ENCODE assay signal across 11 mouse cellular contexts in genomic region chr17:69176949-69177501, GRCm38 (mm10).
DNase-seq lines count a peak whose midpoint lies in the region; ATAC-seq and TF ChIP-seq lines count a peak whose summit lies in the region.
"Had no signal": no experiment of that assay in that cellular context is flagged by ENCODE, and none has a peak within 500 bp of the region (broad histone marks: within the 10 kb centered on the region; RNA-seq: fewer than 3 reads in every experiment).

No protein-coding gene starts in this region.

- no peak for DNase-seq in forebrain, embryonic 11.5 days (ENCODE audit: low spot score)
- no peak for DNase-seq in heart, postnatal 0 days (ENCODE audit: low spot score)
- no peak for DNase-seq in heart, adult 9 months (ENCODE audit: low spot score in 2 of 2)
- DNase-seq in brain, adult 2 months (ENCODE audit: low read depth, low spot score): peak; percentile 86
- no peak for DNase-seq in thymus, postnatal 10 days (ENCODE audit: low spot score in 2 of 2)
- DNase-seq in kidney, adult 2 months: no peak
- DNase-seq: lung, postnatal 36 days had no signal

- no peak for TF ChIP-seq CTCF in heart, postnatal 0 days (IDR thresholded peaks at IDR 0.05; ENCODE audit: low read depth)
- no peak for TF ChIP-seq CTCF in cortical plate, adult 2 months (IDR thresholded peaks at IDR 0.05; ENCODE audit: extremely low read depth, insufficient read depth, low read length)
- no peak for TF ChIP-seq CTCF in kidney, adult 2 months (conservative IDR thresholded peaks at IDR 0.05; ENCODE audit: insufficient read depth, insufficient read length, low read depth, low read length)

- no peak overlapping the region for H3K9ac ChIP-seq in forebrain, embryonic 13.5 days
- no peak overlapping the region for H3K9ac ChIP-seq in forebrain, embryonic 11.5 days (ENCODE audit: low read length)
- no peak overlapping the region for H3K9ac ChIP-seq in heart, postnatal 0 days (replicated peaks; ENCODE audit: low read depth, low read length)
- H3K9ac ChIP-seq: hindbrain, embryonic 15.5 days had no signal

- H3K9me3 ChIP-seq in forebrain, embryonic 13.5 days (replicated peaks): no peaks in the 10 kb centered on the region
- H3K9me3 ChIP-seq in forebrain, embryonic 11.5 days (ENCODE audit: control insufficient read depth, low read length): no peaks in the 10 kb centered on the region
- H3K9me3 ChIP-seq in heart, postnatal 0 days (replicated peaks; ENCODE audit: control insufficient read depth, low read length): no peaks in the 10 kb centered on the region
- H3K9me3 ChIP-seq: hindbrain, embryonic 15.5 days had no signal

- no peak overlapping the region for H3K4me2 ChIP-seq in forebrain, embryonic 13.5 days
- no peak overlapping the region for H3K4me2 ChIP-seq in forebrain, embryonic 11.5 days (ENCODE audit: low read depth, low read length, severe bottlenecking)
- peak overlapping the region; percentile 47 for H3K4me2 ChIP-seq in heart, postnatal 0 days (ENCODE audit: low read depth, low read length)
- H3K4me2 ChIP-seq: hindbrain, embryonic 15.5 days had no signal

- no peak for TF ChIP-seq POLR2A in cortical plate, adult 2 months (IDR thresholded peaks at IDR 0.05; ENCODE audit: extremely low read depth, insufficient read depth, low read length)
- TF ChIP-seq POLR2A in kidney, adult 2 months (IDR thresholded peaks at IDR 0.05; ENCODE audit: low read depth, low read length): no peak

- 80% methylated on average over 16 of the region's 16 CpGs for WGBS in forebrain, embryonic 13.5 days
- 91% methylated on average over 16 of the region's 16 CpGs for WGBS in forebrain, embryonic 11.5 days
- WGBS in heart, postnatal 0 days: 34% methylated on average over 16 of the region's 16 CpGs
- WGBS in kidney, adult 2 months: 64% methylated on average over 16 of the region's 16 CpGs

- no peak overlapping the region; the same call in 1 of the 2 replicates for H3K27ac ChIP-seq in forebrain, embryonic 13.5 days
- H3K27ac ChIP-seq in forebrain, embryonic 11.5 days (ENCODE audit: low read depth, low read length): no peak overlapping the region
- H3K27ac ChIP-seq in heart, postnatal 0 days (ENCODE audit: low read depth): no peak overlapping the region
- H3K27ac ChIP-seq in cortical plate, adult 2 months (ENCODE audit: insufficient read depth, low read length): no peak overlapping the region
- no peak overlapping the region for H3K27ac ChIP-seq in kidney, adult 2 months (ENCODE audit: insufficient read depth, low read depth, low read length)
- H3K27ac ChIP-seq: hindbrain, embryonic 15.5 days had no signal

- H3K36me3 ChIP-seq in forebrain, embryonic 13.5 days (ENCODE audit: poor library complexity, severe bottlenecking): no peaks in the 10 kb centered on the region
- no peaks in the 10 kb centered on the region for H3K36me3 ChIP-seq in forebrain, embryonic 11.5 days (ENCODE audit: control insufficient read depth, insufficient read depth, low read length)
- H3K36me3 ChIP-seq in heart, postnatal 0 days (replicated peaks; ENCODE audit: control insufficient read depth, insufficient read depth, low read length): no peaks in the 10 kb centered on the region
- no peaks in the 10 kb centered on the region for H3K36me3 ChIP-seq in kidney, adult 2 months (ENCODE audit: control insufficient read depth, insufficient read depth, low read length)
- H3K36me3 ChIP-seq: G1E; hindbrain, embryonic 15.5 days had no signal

- no peaks in the 10 kb centered on the region for H3K27me3 ChIP-seq in forebrain, embryonic 13.5 days
- H3K27me3 ChIP-seq in forebrain, embryonic 11.5 days (ENCODE audit: control insufficient read depth, insufficient read depth, low read length): no peaks in the 10 kb centered on the region
- no peaks in the 10 kb centered on the region for H3K27me3 ChIP-seq in heart, postnatal 0 days (ENCODE audit: control insufficient read depth, insufficient read depth, low read length)
- no peaks in the 10 kb centered on the region for H3K27me3 ChIP-seq in kidney, adult 2 months (replicated peaks; ENCODE audit: control insufficient read depth, insufficient read depth, low read length)
- H3K27me3 ChIP-seq: hindbrain, embryonic 15.5 days had no signal

- no peak overlapping the region for H3K4me3 ChIP-seq in forebrain, embryonic 13.5 days
- H3K4me3 ChIP-seq in forebrain, embryonic 11.5 days (ENCODE audit: low read depth, low read length): no peak overlapping the region
- peak overlapping the region; percentile 18 for H3K4me3 ChIP-seq in heart, postnatal 0 days (ENCODE audit: low read depth, low read length)
- H3K4me3 ChIP-seq in cortical plate, adult 2 months (ENCODE audit: insufficient read depth, low read length): 0 out of 2 replicates have a peak overlapping the region, but pooled peaks have one; percentile 4
- no peak overlapping the region for H3K4me3 ChIP-seq in kidney, adult 2 months (ENCODE audit: insufficient read depth, low read depth, low read length)
- H3K4me3 ChIP-seq: hindbrain, embryonic 15.5 days had no signal

- no peak for TF ChIP-seq EP300 in heart, postnatal 0 days (IDR thresholded peaks at IDR 0.05; ENCODE audit: low read depth)

- ATAC-seq in forebrain, embryonic 13.5 days: peak; percentile 44; the same call in 1 of the 2 replicates
- no peak for ATAC-seq in forebrain, embryonic 11.5 days (replicated peaks; ENCODE audit: low FRiP score)
- no peak for ATAC-seq in heart, postnatal 0 days (ENCODE audit: insufficient read depth, low read depth)

- peaks cover 23% of the 10 kb centered on the region for H3K4me1 ChIP-seq in forebrain, embryonic 13.5 days
- peaks cover 6% of the 10 kb centered on the region for H3K4me1 ChIP-seq in forebrain, embryonic 11.5 days (replicated peaks; ENCODE audit: control insufficient read depth, insufficient read depth, low read length)
- H3K4me1 ChIP-seq in heart, postnatal 0 days (ENCODE audit: control insufficient read depth, insufficient read depth): peaks cover 19% of the 10 kb centered on the region
- peaks cover 1% of the 10 kb centered on the region; the same call in 1 of the 2 replicates for H3K4me1 ChIP-seq in cortical plate, adult 2 months (ENCODE audit: control insufficient read depth, insufficient read depth, low read length)
- no peaks in the 10 kb centered on the region for H3K4me1 ChIP-seq in kidney, adult 2 months (ENCODE audit: control insufficient read depth, insufficient read depth, low read length)

Comparison
In these comparisons a context has a peak if more than half of its experiments do, and no peak if none do; other contexts are left out.
1. H3K4me3 ChIP-seq: peak in heart, postnatal 0 days (single experiment) and cortical plate, adult 2 months (single experiment); none in forebrain, embryonic 13.5 days (single experiment), forebrain, embryonic 11.5 days (single experiment) and kidney, adult 2 months (single experiment).